Mouse (Mus musculus): Measurements from ENCODE around the gene Fbxw20. TPM values are rescaled to one million over a fixed set of nuclear protein-coding genes. Genes with fewer than 3 reads are reported as not detected.

Gene Fbxw20
- polyA plus RNA-seq, 1 experiment from 2014 or later, result not detected

DNA sequence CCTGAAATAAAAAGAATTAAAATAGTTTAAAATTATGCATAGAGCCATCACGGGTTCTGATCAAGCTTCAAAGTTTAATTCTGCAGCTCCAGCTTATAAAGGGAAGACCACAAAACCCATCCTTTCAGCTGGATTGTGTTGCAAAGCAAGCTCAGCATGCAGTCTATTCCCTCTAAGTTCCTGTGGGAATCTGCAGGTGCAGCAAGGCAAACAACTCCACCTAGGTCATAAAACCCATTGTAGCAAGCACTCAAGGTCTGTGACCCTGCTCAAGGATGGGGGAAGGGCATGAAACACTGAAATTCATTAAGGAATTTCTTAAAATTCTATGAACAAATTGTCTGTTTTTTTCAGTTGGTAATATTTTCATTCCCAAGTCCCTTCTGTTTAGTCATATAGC, 57.3 kb downstream of the Fbxw20 start:
- no peak for DNase-seq (ENCODE audit: low spot score)
- H3K27ac ChIP-seq (ENCODE audit: low read length), result no peak overlapping the region
- H3K36me3 ChIP-seq (ENCODE audit: insufficient read depth, low read length), result no peaks in the 10 kb centered on the region
- H3K9ac ChIP-seq (replicated peaks; ENCODE audit: low read depth), result no peak overlapping the region
- ATAC-seq, result no peak
- no peaks in the 10 kb centered on the region for H3K4me1 ChIP-seq (ENCODE audit: insufficient read depth, low read depth, low read length)
- 84% methylated on average over 1 of the region's 1 CpGs for WGBS
- H3K4me2 ChIP-seq (replicated peaks; ENCODE audit: low read depth, low read length), result no peak overlapping the region
- H3K9me3 ChIP-seq (ENCODE audit: low read length), result no peaks in the 10 kb centered on the region
- no peaks in the 10 kb centered on the region for H3K27me3 ChIP-seq (replicated peaks; ENCODE audit: insufficient read depth, low read length)
- no peak overlapping the region for H3K4me3 ChIP-seq (ENCODE audit: low read depth, low read length)
- no peak for TF ChIP-seq EP300 (IDR thresholded peaks at IDR 0.05)
- no peak for TF ChIP-seq CTCF (IDR thresholded peaks at IDR 0.05)

DNA sequence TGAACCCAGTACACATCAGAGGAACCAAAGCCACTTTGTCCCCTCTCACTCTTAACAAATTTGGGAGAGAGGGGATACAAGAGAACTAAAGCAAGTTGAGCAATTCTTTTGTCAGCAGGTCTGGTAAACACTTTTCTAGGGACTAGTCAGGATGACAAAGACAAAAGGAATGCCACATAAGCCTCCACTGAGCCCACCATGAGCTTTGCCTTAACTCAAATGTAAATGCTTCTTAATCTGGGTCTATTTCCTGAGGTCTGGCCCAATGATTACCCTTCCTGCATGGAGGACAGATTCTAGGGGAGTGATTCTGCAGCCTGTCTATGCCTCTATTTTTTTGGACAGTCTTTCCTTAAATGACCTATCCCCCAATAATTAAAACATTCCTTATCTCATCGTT, 58.3 kb downstream of the Fbxw20 start:
- Histone ChIP-seq H3K27me3 (replicated peaks; ENCODE audit: insufficient read depth, low read length) (no peaks in the 10 kb centered on the region), H3K4me2 (replicated peaks; ENCODE audit: low read depth, low read length) (no peak overlapping the region), H3K4me1 (ENCODE audit: insufficient read depth, low read depth, low read length) (no peaks in the 10 kb centered on the region), H3K9ac (replicated peaks; ENCODE audit: low read depth) (no peak overlapping the region), H3K9me3 (ENCODE audit: low read length) (no peaks in the 10 kb centered on the region), H3K4me3 (ENCODE audit: low read depth, low read length) (no peak overlapping the region), H3K36me3 (ENCODE audit: insufficient read depth, low read length) (no peaks in the 10 kb centered on the region), H3K27ac (ENCODE audit: low read length) (no peak overlapping the region)
- TF ChIP-seq CTCF (IDR thresholded peaks at IDR 0.05) (no peak), EP300 (IDR thresholded peaks at IDR 0.05) (no peak)
- 78% methylated on average over 1 of the region's 1 CpGs for WGBS
- ATAC-seq (no peak), DNase-seq (ENCODE audit: low spot score) (no peak)

Other genes with a start within 250 kb of the Fbxw20 start
- gene Ucn2, start 248.7 kb downstream of the Fbxw20 start, polyA plus RNA-seq (2015; fragmentation: Nextera tagmentation; extraction: Ambion mirVana), result not detected in 2 replicates
- gene Pfkfb4, start 243.0 kb downstream of the Fbxw20 start, polyA plus RNA-seq (2015; fragmentation: Nextera tagmentation; extraction: Ambion mirVana), result 22.0 and 22.8 TPM in 2 replicates
- gene Shisa5, start 196.2 kb downstream of the Fbxw20 start, polyA plus RNA-seq (2015; fragmentation: Nextera tagmentation; extraction: Ambion mirVana), result 194 and 216 TPM in 2 replicates
- 19.3 and 20.9 TPM in 2 replicates for gene Trex1, start 175.0 kb downstream of the Fbxw20 start, polyA plus RNA-seq (2015; fragmentation: Nextera tagmentation; extraction: Ambion mirVana)
- 11.4 and 12.6 TPM in 2 replicates for gene Atrip, start 160.6 kb downstream of the Fbxw20 start, polyA plus RNA-seq (2015; fragmentation: Nextera tagmentation; extraction: Ambion mirVana)
- 6.8 and 7.2 TPM in 2 replicates for gene Ccdc51, start 152.3 kb downstream of the Fbxw20 start, polyA plus RNA-seq (2015; fragmentation: Nextera tagmentation; extraction: Ambion mirVana)
- 375 and 393 TPM in 2 replicates for gene Tma7, start 152.2 kb downstream of the Fbxw20 start, polyA plus RNA-seq (2015; fragmentation: Nextera tagmentation; extraction: Ambion mirVana)
- gene Plxnb1, start 139.4 kb downstream of the Fbxw20 start, polyA plus RNA-seq (2015; fragmentation: Nextera tagmentation; extraction: Ambion mirVana), result 8.8 and 10.0 TPM in 2 replicates
- gene Fbxw21, start 72.7 kb downstream of the Fbxw20 start, polyA plus RNA-seq (2015; fragmentation: Nextera tagmentation; extraction: Ambion mirVana), result not detected in 2 replicates
- gene Fbxw13, start 38.8 kb downstream of the Fbxw20 start, polyA plus RNA-seq (2015; fragmentation: Nextera tagmentation; extraction: Ambion mirVana), result not detected in 2 replicates
- not detected in 2 replicates for gene Fbxw14, start 52.9 kb upstream of the Fbxw20 start, polyA plus RNA-seq (2015; fragmentation: Nextera tagmentation; extraction: Ambion mirVana)
- gene Fbxw28, start 104.9 kb upstream of the Fbxw20 start, polyA plus RNA-seq (2015; fragmentation: Nextera tagmentation; extraction: Ambion mirVana), result not detected in 2 replicates
- gene Fbxw22, start 169.5 kb upstream of the Fbxw20 start, polyA plus RNA-seq (2015; fragmentation: Nextera tagmentation; extraction: Ambion mirVana), result not detected in 2 replicates
- gene Fbxw16, start 214.4 kb upstream of the Fbxw20 start, polyA plus RNA-seq (2015; fragmentation: Nextera tagmentation; extraction: Ambion mirVana), result not detected in 2 replicates

Measured in lung, postnatal 0 days (tissue).